Mouse (Mus musculus) MEL (cell line): ENCODE data around the gene Nek10. TPM values are rescaled to one million over a fixed set of nuclear protein-coding genes. Genes with fewer than 3 reads are reported as not detected.
A peak's percentile ranks its signal among the peaks of the same experiment; 100 is the strongest.
"Not testable (repeated sequence)": the region's sequence is repeated elsewhere in the genome, so short reads cannot be mapped to it uniquely, and the experiment has no call there.

Experiments
- DNase-seq: peaks from one replicate; pipeline ENCODE4 v3.0.0; 2011; ENCODE audit warnings: low read depth, low spot score
- H3K27ac ChIP-seq: 2 replicates; pipeline ENCODE4 v1.5.1; 2012; ENCODE audit warnings: low read depth, mild to moderate bottlenecking, control low read depth, low read length, moderate library complexity; ENCODE audit not compliant: control insufficient read depth
- H3K27me3 ChIP-seq, 2 experiments: fragments of 150-350 bp in 1 of 2; sonication (generic) in 1 of 2; 2 replicates each; pipeline ENCODE4 v1.6.1; 2012; ENCODE audit warnings: low read length in 2 of 2, mild to moderate bottlenecking in 2 of 2, improper control_type of control experiment in 1 of 2, moderate library complexity in 1 of 2; ENCODE audit not compliant: insufficient read depth in 2 of 2, control insufficient read depth in 1 of 2
- H3K36me3 ChIP-seq, 2 experiments: 2 replicates each; pipeline ENCODE4 v1.6.1; 2012 to 2014; ENCODE audit warnings: low read length in 2 of 2, improper control_type of control experiment in 1 of 2, inconsistent platforms in 1 of 2, mild to moderate bottlenecking in 1 of 2; ENCODE audit not compliant: insufficient read depth in 2 of 2, control insufficient read depth in 1 of 2
- H3K4me1 ChIP-seq, 2 experiments: fragments of 150-350 bp in 1 of 2; sonication (generic) in 1 of 2; 2 replicates each; pipeline ENCODE4 v1.6.1; 2012; ENCODE audit warnings: low read length in 2 of 2, improper control_type of control experiment in 1 of 2, mild to moderate bottlenecking in 1 of 2; ENCODE audit not compliant: insufficient read depth in 2 of 2, control insufficient read depth in 1 of 2
- H3K4me3 ChIP-seq, 2 experiments: fragments of 150-350 bp in 1 of 2; sonication (generic) in 1 of 2; 2 replicates each; pipeline ENCODE4 v1.5.1; 2012; ENCODE audit warnings: low read depth in 2 of 2, low read length in 2 of 2, mild to moderate bottlenecking in 2 of 2, moderate library complexity in 2 of 2, control low read depth in 1 of 2, improper control_type of control experiment in 1 of 2; ENCODE audit not compliant: control insufficient read depth in 1 of 2, insufficient read depth in 1 of 2
- H3K79me2 ChIP-seq: 2 replicates; pipeline ENCODE4 v1.6.1; 2012; ENCODE audit warnings: mild to moderate bottlenecking, low read length, moderate library complexity; ENCODE audit not compliant: control insufficient read depth, poor library complexity, insufficient read depth
- H3K9ac ChIP-seq: 2 replicates; pipeline ENCODE4 v1.6.1; 2012; ENCODE audit warnings: low read depth, mild to moderate bottlenecking, control low read depth, low read length, moderate library complexity; ENCODE audit not compliant: control insufficient read depth, poor library complexity, severe bottlenecking
- H3K9me3 ChIP-seq: fragments of 150-350 bp; sonication (generic); replicated peaks from 2 replicates; pipeline ENCODE4 v1.6.1; 2012; ENCODE audit warnings: mild to moderate bottlenecking, low read length, improper control_type of control experiment, moderate library complexity; ENCODE audit not compliant: insufficient read depth
- BHLHE40 ChIP-seq: IDR thresholded peaks from 2 replicates; pipeline ENCODE4 v1.6.1; 2012; ENCODE audit warnings: low read depth, mild to moderate bottlenecking, inconsistent platforms, low read length, improper control_type of control experiment, borderline replicate concordance
- CHD2 ChIP-seq: IDR thresholded peaks from 2 replicates; pipeline ENCODE4 v1.6.1; 2011; ENCODE audit warnings: low read length, improper control_type of control experiment
- CTCF ChIP-seq, 3 experiments: IDR thresholded peaks in 2 of 3; conservative IDR thresholded peaks in 1 of 3; 2 replicates each; pipeline ENCODE4 v1.5.1; 2011 to 2012; ENCODE audit warnings: low read length in 3 of 3, low read depth in 2 of 3, mild to moderate bottlenecking in 2 of 3, improper control_type of control experiment in 1 of 3, inconsistent platforms in 1 of 3, mixed read lengths in 1 of 3, moderate library complexity in 1 of 3; ENCODE audit not compliant: control insufficient read depth in 1 of 3, insufficient read depth in 1 of 3, poor library complexity in 1 of 3, severe bottlenecking in 1 of 3
- ELF1 ChIP-seq: IDR thresholded peaks from 2 replicates; pipeline ENCODE4 v1.6.1; 2014; ENCODE audit warnings: low read depth, mild to moderate bottlenecking, inconsistent platforms, low read length, improper control_type of control experiment, moderate library complexity
- EP300 ChIP-seq, 2 experiments: IDR thresholded peaks; 2 replicates each; pipeline ENCODE4 v1.6.1; 2011; ENCODE audit warnings: improper control_type of control experiment in 2 of 2, low read length in 2 of 2, low read depth in 1 of 2, mild to moderate bottlenecking in 1 of 2
- MAZ ChIP-seq: IDR thresholded peaks from 2 replicates; pipeline ENCODE4 v1.6.1; 2012; ENCODE audit warnings: low read depth, mild to moderate bottlenecking, inconsistent platforms, low read length, improper control_type of control experiment
- MYB ChIP-seq: IDR thresholded peaks from 2 replicates; pipeline ENCODE4 v1.6.1; 2011; ENCODE audit warnings: mild to moderate bottlenecking, low read depth, low read length, improper control_type of control experiment
- POLR2A ChIP-seq, 2 experiments: IDR thresholded peaks; 2 replicates each; pipeline ENCODE4 v1.6.1; 2011 to 2012; ENCODE audit warnings: low read length in 2 of 2, mild to moderate bottlenecking in 2 of 2, control low read depth in 1 of 2, improper control_type of control experiment in 1 of 2, low read depth in 1 of 2, moderate library complexity in 1 of 2; ENCODE audit not compliant: control insufficient read depth in 1 of 2, insufficient read depth in 1 of 2, poor library complexity in 1 of 2
- POLR2AphosphoS5 ChIP-seq: IDR thresholded peaks from 2 replicates; pipeline ENCODE4 v1.6.1; 2012; ENCODE audit warnings: low read depth, borderline replicate concordance, mild to moderate bottlenecking, inconsistent platforms, low read length, moderate library complexity, mixed read lengths
- RAD21 ChIP-seq: IDR thresholded peaks from 2 replicates; pipeline ENCODE4 v1.6.1; 2011; ENCODE audit warnings: mild to moderate bottlenecking, low read depth, low read length, improper control_type of control experiment
- RCOR1 ChIP-seq: IDR thresholded peaks from 2 replicates; pipeline ENCODE4 v1.6.1; 2012; ENCODE audit warnings: low read depth, mild to moderate bottlenecking, inconsistent platforms, low read length, improper control_type of control experiment
- SMC3 ChIP-seq: IDR thresholded peaks from 2 replicates; pipeline ENCODE4 v1.6.1; 2011; ENCODE audit warnings: low read depth, low read length, improper control_type of control experiment
- TAL1 ChIP-seq: IDR thresholded peaks from 2 replicates; pipeline ENCODE4 v1.6.1; 2012; ENCODE audit warnings: mild to moderate bottlenecking, inconsistent platforms, low read length, moderate library complexity, mixed read lengths
- TBP ChIP-seq: IDR thresholded peaks from 2 replicates; pipeline ENCODE4 v1.8.0; 2011; ENCODE audit warnings: low read depth, low read length, improper control_type of control experiment
- TCF12 ChIP-seq: IDR thresholded peaks from 2 replicates; pipeline ENCODE4 v1.6.1; 2014; ENCODE audit warnings: low read depth, mild to moderate bottlenecking, inconsistent platforms, low read length, improper control_type of control experiment, moderate library complexity
- USF1 ChIP-seq: IDR thresholded peaks from 2 replicates; pipeline ENCODE4 v1.6.1; 2014; ENCODE audit warnings: low read depth, mild to moderate bottlenecking, inconsistent platforms, low read length, improper control_type of control experiment, moderate library complexity
- ZMIZ1 ChIP-seq: IDR thresholded peaks from 2 replicates; pipeline ENCODE4 v1.6.1; 2012; ENCODE audit warnings: low read depth, mild to moderate bottlenecking, inconsistent platforms, low read length, improper control_type of control experiment, moderate library complexity
- ZNF384 ChIP-seq: IDR thresholded peaks from 2 replicates; pipeline ENCODE4 v1.6.1; 2012; ENCODE audit warnings: low read depth, mild to moderate bottlenecking, inconsistent platforms, low read length, improper control_type of control experiment
- polyA plus RNA-seq, 2 experiments: library from polyadenylated mRNA; stranded (reverse) in 1 of 2; unstranded in 1 of 2; fragments of >175 nt in 1 of 2; fragments of >200 nt in 1 of 2; gene quantifications; 2 replicates each; pipeline versions ENCODE4 v1.2.1 to v1.2.4; 2012; ENCODE audit warnings: low replicate concordance in 2 of 2, low read depth in 1 of 2; ENCODE audit not compliant: insufficient read length in 2 of 2, insufficient read depth in 1 of 2, missing spikeins in 1 of 2
- total RNA-seq: library from RNA; depleted of rRNA; stranded (reverse); fragments of 300-350 nt; gene quantifications from 2 replicates; pipeline ENCODE4 v1.2.3, GENCODE M21; 2012; rRNA removed

Nek10 gene
- total RNA-seq (not detected in 2 replicates), polyA plus RNA-seq (not detected)

DNA sequence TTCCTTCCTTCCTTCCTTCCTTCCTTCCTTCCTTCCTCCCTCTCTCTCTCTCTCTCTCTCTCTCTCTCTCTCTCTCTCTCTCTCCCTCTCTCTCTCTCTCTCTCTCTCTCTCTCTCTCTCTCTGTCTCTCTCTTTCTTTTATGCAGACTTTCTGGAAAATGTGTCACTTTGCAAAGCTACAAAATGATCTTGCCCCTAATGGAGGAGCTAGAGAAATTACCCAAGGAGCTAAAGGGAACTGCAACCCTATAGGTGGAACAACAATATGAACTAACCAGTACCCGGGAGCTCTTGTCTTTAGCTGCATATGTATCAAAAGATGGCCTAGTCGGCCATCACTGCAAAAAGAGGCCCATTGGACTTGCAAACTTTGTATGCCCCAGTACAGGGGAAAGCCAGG lies at the start of gene Nek10:
Gene Nek10, plus strand, starts transcription at position 301 of the 400 bp plus-strand sequence.
- not testable (repeated sequence) for DNase-seq, H3K4me3 ChIP-seq, H3K27ac ChIP-seq, H3K4me1 ChIP-seq, H3K27me3 ChIP-seq, H3K9ac ChIP-seq, H3K79me2 ChIP-seq, H3K36me3 ChIP-seq, H3K9me3 ChIP-seq

- no peaks in the 10 kb centered on the region for H3K9me3 ChIP-seq
- H3K4me3 ChIP-seq: no peak overlapping the region
- DNase-seq: peak; percentile 12
- H3K27me3 ChIP-seq: no peaks in the 10 kb centered on the region
- no peak for TF ChIP-seq SMC3
- TF ChIP-seq USF1: no peak
- TF ChIP-seq TCF12: no peak
- TF ChIP-seq RAD21: no peak
- no peak for TF ChIP-seq BHLHE40
- no peak for TF ChIP-seq EP300 (IDR thresholded peaks at IDR 0.05; ENCODE audit: low read depth in 1 of 2, low read length in 2 of 2)
- no peak for TF ChIP-seq MYB
- TF ChIP-seq POLR2A (IDR thresholded peaks at IDR 0.05; ENCODE audit: control insufficient read depth in 1 of 2, insufficient read depth in 1 of 2, low read depth in 1 of 2, low read length in 2 of 2, poor library complexity in 1 of 2): no peak
- TF ChIP-seq TAL1: no peak
- TF ChIP-seq TBP: no peak
- TF ChIP-seq POLR2AphosphoS5: no peak
- TF ChIP-seq ZNF384: no peak
- no peak for TF ChIP-seq CTCF (IDR thresholded peaks at IDR 0.05 in 2 of 3, conservative IDR thresholded peaks at IDR 0.05 in 1 of 3; ENCODE audit: control insufficient read depth in 1 of 3, insufficient read depth in 1 of 3, low read depth in 2 of 3, low read length in 3 of 3, poor library complexity in 1 of 3, severe bottlenecking in 1 of 3)
- TF ChIP-seq ZMIZ1: no peak
- TF ChIP-seq MAZ: no peak
- TF ChIP-seq RCOR1: no peak
- TF ChIP-seq CHD2: no peak
- no peak for TF ChIP-seq ELF1
- no peaks in the 10 kb centered on the region for H3K4me1 ChIP-seq
- H3K27ac ChIP-seq: no peak overlapping the region
- H3K79me2 ChIP-seq: no peaks in the 10 kb centered on the region
- H3K36me3 ChIP-seq: peaks cover 0 to 7% of the 10 kb centered on the region in 2 experiments; a peak in 2 of 4 replicates
- H3K9ac ChIP-seq: no peak overlapping the region
Measured at GRCm38 (mm10) chr14:14781169-14781568, 22.0 kb upstream of the Nek10 start.
